Mouse (Mus musculus): ENCODE measurements around the gene Dennd4a. TPM values are rescaled to one million over a fixed set of nuclear protein-coding genes. Genes with fewer than 3 reads are reported as not detected.

Dennd4a gene
- polyA plus RNA-seq, 1 experiment from 2014 or later: 10.8 TPM

DNA sequence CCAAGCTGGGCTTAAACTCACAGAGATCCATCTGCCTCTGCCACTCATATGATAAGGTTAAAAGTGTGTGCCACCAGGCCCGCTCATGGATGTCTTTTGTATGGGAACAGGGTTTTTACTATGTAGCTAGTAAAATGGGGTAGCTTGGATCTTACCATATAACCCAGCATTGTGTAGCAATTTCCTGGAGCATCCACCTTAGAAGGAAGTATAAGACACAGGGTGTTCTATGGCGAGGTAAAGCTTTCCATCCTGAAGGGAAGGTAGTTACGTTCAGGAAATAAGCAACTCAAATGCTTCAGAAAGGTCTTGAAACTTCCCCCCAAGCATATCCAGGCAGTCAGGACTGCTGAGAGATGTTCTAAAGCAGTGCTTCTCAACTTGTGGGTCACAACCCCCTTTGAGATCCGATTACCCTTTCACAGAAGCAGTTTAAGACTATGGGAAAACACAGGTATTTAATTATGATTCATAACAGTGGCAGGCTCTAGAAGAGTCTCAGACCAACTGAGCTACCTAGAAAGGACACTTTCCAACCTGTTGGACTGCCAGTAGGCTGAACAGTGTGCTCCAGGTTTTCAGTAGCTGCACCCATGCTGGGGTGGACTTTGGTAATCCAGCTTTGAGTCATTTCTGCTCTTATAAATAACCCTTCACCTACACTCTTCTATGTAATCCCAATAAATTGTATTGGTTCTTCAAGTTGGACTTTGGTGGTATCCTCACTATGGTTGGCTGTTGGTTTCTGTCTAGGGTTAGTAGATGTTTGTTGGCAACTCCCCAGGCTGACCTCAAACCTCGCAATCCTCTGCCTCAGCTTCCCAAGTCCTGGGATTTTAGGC is 7.5 kb upstream of the Dennd4a start:
- no peak overlapping the region for H3K27ac ChIP-seq (ENCODE audit: low read depth, low read length)
- no peak overlapping the region for H3K4me2 ChIP-seq (ENCODE audit: low read depth)
- no peak overlapping the region for H3K4me3 ChIP-seq (ENCODE audit: low read depth, low read length)
- H3K9me3 ChIP-seq (ENCODE audit: control insufficient read depth, low read length): no peaks in the 10 kb centered on the region
- H3K4me1 ChIP-seq (ENCODE audit: control insufficient read depth, insufficient read depth, low read length): no peaks in the 10 kb centered on the region
- no peaks in the 10 kb centered on the region for H3K36me3 ChIP-seq (ENCODE audit: control insufficient read depth, insufficient read depth, low read length)
- ATAC-seq (ENCODE audit: insufficient read depth, low FRiP score, low TSS enrichment) (no peak), DNase-seq (ENCODE audit: low spot score) (no peak)
- 88% methylated on average over 5 of the region's 5 CpGs for WGBS
- no peak overlapping the region for H3K9ac ChIP-seq (ENCODE audit: low read length)
- H3K27me3 ChIP-seq (ENCODE audit: control insufficient read depth, insufficient read depth, low read length): no peaks in the 10 kb centered on the region

DNA sequence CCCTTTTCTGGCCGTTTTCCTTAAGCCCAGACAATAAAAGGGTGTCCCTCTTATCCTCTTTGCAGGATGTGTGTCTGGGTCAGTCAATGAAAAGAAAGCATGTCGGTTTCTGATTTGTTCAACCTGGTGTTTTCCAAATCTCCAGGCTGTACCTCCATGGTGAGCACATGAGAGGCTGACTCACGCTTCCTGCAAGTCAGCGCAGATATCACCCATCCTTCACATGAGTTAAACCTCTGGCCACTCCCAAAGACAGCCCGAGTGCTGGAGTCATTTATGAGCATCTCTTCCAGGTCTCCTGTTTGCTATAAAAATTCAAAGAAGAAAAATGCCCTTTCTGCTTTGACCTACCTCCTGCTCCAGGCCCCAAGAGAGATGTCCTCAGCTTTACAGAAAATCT is 5.3 kb upstream of the Dennd4a start:
- no peak for ATAC-seq (ENCODE audit: insufficient read depth, low FRiP score, low TSS enrichment)
- no peak overlapping the region for H3K27ac ChIP-seq (ENCODE audit: low read depth, low read length)

DNA sequence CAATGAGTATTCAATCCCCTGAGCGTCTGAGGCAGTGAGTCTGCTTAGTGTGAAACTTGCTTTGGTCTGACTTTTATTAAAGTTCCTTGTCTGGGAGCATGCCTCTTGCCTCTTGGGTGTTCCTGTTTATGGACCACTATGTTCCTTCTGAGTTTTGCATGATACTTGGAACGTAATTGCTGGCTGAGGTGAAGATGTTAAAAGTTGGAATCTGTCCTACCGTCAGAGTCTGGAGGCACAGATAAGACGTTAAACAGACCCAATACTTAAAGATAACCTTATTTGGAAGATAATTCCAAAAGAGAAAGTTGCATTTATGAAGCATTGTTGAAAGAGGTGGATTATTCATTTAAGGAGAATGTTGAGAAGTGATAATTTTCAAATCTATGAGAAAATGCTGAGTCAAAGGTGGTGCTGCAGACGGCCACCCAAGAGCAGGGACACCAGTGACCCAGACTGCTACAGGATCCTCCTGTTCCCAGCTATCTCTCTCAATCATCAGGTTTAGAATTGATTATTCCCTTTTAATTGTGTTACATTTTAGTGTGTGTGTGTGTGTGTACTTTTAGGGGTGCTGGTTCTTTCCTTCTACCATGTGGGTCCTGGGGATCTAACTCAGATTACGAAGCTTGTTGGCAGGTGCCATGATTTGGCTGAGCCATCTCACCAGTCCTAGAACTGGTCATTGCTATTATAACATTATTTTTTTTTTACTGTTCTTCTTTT is 4.6 kb upstream of the Dennd4a start:
- ATAC-seq (ENCODE audit: insufficient read depth, low FRiP score, low TSS enrichment): no peak
- WGBS: 82% methylated on average over 6 of the region's 6 CpGs
- Histone ChIP-seq H3K4me2 (ENCODE audit: low read depth) (no peak overlapping the region), H3K9ac (ENCODE audit: low read length) (no peak overlapping the region), H3K9me3 (ENCODE audit: control insufficient read depth, low read length) (no peaks in the 10 kb centered on the region), H3K27ac (ENCODE audit: low read depth, low read length) (no peak overlapping the region), H3K27me3 (ENCODE audit: control insufficient read depth, insufficient read depth, low read length) (no peaks in the 10 kb centered on the region), H3K36me3 (ENCODE audit: control insufficient read depth, insufficient read depth, low read length) (no peaks in the 10 kb centered on the region), H3K4me3 (ENCODE audit: low read depth, low read length) (no peak overlapping the region), H3K4me1 (ENCODE audit: control insufficient read depth, insufficient read depth, low read length) (no peaks in the 10 kb centered on the region)
- DNase-seq (ENCODE audit: low spot score): no peak

More for the DNA sequence above, 5.3 kb upstream of the Dennd4a start:
- no peaks in the 10 kb centered on the region for H3K36me3 ChIP-seq (ENCODE audit: control insufficient read depth, insufficient read depth, low read length)
- no peak overlapping the region for H3K4me3 ChIP-seq (ENCODE audit: low read depth, low read length)
- H3K4me1 ChIP-seq (ENCODE audit: control insufficient read depth, insufficient read depth, low read length): no peaks in the 10 kb centered on the region
- 70% methylated on average over 5 of the region's 5 CpGs for WGBS
- no peak for DNase-seq (ENCODE audit: low spot score)
- no peak overlapping the region for H3K4me2 ChIP-seq (ENCODE audit: low read depth)
- no peak overlapping the region for H3K9ac ChIP-seq (ENCODE audit: low read length)
- no peaks in the 10 kb centered on the region for H3K27me3 ChIP-seq (ENCODE audit: control insufficient read depth, insufficient read depth, low read length)
- no peaks in the 10 kb centered on the region for H3K9me3 ChIP-seq (ENCODE audit: control insufficient read depth, low read length)

DNA sequence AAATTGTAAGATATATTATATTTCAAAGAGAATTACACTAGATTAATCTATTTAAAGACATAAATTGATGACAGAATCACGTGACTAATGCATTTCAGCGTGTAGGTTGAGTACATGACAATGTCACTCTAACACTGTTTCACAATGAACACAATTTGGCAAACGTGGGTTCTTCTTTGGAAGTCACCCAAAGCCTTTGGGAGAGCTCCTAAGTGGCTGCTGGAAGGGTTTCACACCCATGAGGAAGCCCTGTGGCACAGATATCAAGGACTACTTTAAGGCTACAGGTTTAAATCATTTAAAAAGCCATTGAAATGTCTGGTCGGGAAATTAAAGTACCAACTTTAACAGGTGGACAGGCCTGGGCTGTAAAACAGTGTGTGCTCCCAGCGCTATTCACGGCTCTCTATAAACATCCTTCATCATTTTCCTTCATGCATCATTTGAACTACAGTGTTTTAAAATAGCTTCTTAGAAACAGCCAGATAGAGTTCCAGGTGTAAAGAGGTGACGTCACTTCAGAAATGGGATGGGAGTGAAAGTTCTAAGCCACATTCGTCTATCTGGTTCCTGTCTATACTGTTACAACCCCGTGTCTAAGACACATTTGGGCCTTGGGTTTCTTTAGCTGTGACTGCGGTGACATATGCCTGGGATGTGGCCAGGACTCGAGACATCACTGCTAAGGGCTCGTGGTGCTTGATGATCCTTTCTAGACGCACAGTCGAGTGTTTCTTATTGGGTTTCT is 3.9 kb upstream of the Dennd4a start:
- Histone ChIP-seq H3K9ac (ENCODE audit: low read length) (no peak overlapping the region), H3K36me3 (ENCODE audit: control insufficient read depth, insufficient read depth, low read length) (no peaks in the 10 kb centered on the region), H3K9me3 (ENCODE audit: control insufficient read depth, low read length) (no peaks in the 10 kb centered on the region), H3K27me3 (ENCODE audit: control insufficient read depth, insufficient read depth, low read length) (no peaks in the 10 kb centered on the region), H3K4me1 (ENCODE audit: control insufficient read depth, insufficient read depth, low read length) (peaks cover 2% of the 10 kb centered on the region; the same call in 1 of the 2 replicates), H3K27ac (ENCODE audit: low read depth, low read length) (no peak overlapping the region), H3K4me2 (ENCODE audit: low read depth) (no peak overlapping the region), H3K4me3 (ENCODE audit: low read depth, low read length) (no peak overlapping the region)
- ATAC-seq (ENCODE audit: insufficient read depth, low FRiP score, low TSS enrichment) (no peak), DNase-seq (ENCODE audit: low spot score) (no peak)
- 83% methylated on average over 14 of the region's 14 CpGs for WGBS

DNA sequence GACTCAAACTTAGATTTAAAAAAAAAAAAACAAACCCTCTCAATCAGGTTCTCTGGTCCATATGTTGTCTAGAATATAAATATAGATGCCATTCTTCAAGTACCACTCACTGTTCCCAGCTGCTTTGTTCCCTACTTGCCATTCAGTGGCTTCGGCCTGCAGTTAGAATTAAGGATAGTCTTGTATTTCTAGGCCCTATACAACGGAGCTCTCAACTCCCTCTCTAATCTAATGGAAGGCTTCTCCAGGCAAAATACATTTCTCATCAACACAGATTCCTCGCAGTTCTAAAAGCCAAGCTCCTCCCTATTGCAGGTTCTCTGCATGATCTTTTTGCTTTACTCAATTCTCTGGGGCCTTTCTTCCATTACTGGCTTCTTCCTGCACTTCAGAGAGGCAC is 1.3 kb upstream of the Dennd4a start:
- DNase-seq (ENCODE audit: low spot score) (no peak), ATAC-seq (ENCODE audit: insufficient read depth, low FRiP score, low TSS enrichment) (no peak)
- no peaks in the 10 kb centered on the region for H3K36me3 ChIP-seq (ENCODE audit: control insufficient read depth, insufficient read depth, low read length)
- H3K9ac ChIP-seq (ENCODE audit: low read length): no peak overlapping the region
- H3K4me3 ChIP-seq (ENCODE audit: low read depth, low read length): no peak overlapping the region
- H3K4me1 ChIP-seq (ENCODE audit: control insufficient read depth, insufficient read depth, low read length): peaks cover 5% of the 10 kb centered on the region; the same call in 1 of the 2 replicates
- H3K9me3 ChIP-seq (ENCODE audit: control insufficient read depth, low read length): no peaks in the 10 kb centered on the region
- H3K27ac ChIP-seq (ENCODE audit: low read depth, low read length): no peak overlapping the region
- WGBS: 83% methylated on average over 3 of the region's 3 CpGs
- no peak overlapping the region for H3K4me2 ChIP-seq (ENCODE audit: low read depth)
- H3K27me3 ChIP-seq (ENCODE audit: control insufficient read depth, insufficient read depth, low read length): no peaks in the 10 kb centered on the region

DNA sequence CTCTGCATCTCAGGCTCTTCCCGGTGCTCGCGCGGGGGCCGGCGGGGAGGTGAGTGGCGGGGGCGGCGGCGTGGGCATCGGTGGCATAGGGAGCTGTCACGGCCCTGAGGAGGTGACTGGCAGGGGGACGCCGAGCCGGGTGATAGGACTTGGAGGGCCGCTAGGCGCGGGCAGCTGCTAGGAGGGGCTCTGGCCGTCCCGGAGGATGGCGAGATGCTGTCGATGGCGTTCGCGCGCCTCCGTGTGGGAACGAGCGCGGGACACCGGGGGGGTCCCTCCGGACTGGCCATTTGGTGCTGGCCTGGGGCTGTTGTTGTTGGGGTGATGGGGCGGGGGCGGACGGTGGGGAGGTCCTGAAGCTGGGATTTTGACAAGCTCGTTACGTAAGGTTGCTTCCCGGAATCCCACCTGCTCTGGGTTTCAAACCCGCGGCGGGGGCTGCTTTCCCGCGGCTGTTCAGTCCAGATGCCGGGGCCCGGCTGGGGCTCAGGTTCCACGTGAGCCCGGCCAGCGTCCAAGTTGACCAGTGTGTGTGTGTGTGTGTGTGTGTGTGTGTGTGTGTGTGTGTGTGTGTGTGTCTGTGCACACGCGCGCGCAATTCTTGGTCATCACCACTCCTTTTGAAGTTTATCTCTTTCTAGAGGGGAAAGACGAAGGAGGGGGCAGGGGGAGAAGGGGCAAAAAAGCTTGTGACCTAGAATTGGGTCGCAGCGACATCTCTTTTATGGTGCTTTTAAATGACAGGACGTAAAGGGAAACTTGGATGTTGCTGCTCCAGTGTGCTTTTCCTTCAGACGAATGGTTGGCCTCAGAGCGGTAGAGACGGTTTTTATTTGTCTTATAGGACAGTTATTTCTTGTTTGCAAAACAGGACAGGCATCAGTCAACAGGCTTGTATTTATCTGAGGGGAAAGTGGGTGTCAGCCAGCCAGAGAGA is 666 bp downstream of the Dennd4a start:
- peak; percentile 61 for DNase-seq (ENCODE audit: low spot score)
- H3K27ac ChIP-seq (ENCODE audit: low read depth, low read length): peak overlapping the region; percentile 95
- peaks cover 5% of the 10 kb centered on the region; the same call in 1 of the 2 replicates for H3K4me1 ChIP-seq (ENCODE audit: control insufficient read depth, insufficient read depth, low read length)
- ATAC-seq (ENCODE audit: insufficient read depth, low FRiP score, low TSS enrichment): peak; percentile 81
- H3K4me3 ChIP-seq (ENCODE audit: low read depth, low read length): peak overlapping the region; percentile 90
- H3K36me3 ChIP-seq (ENCODE audit: control insufficient read depth, insufficient read depth, low read length): no peaks in the 10 kb centered on the region
- H3K4me2 ChIP-seq (ENCODE audit: low read depth): peak overlapping the region; percentile 65
- WGBS: under 1% methylated on average over 57 of the region's 59 CpGs
- H3K27me3 ChIP-seq (ENCODE audit: control insufficient read depth, insufficient read depth, low read length): no peaks in the 10 kb centered on the region
- peak overlapping the region; percentile 76 for H3K9ac ChIP-seq (ENCODE audit: low read length)
- no peaks in the 10 kb centered on the region for H3K9me3 ChIP-seq (ENCODE audit: control insufficient read depth, low read length)

DNA sequence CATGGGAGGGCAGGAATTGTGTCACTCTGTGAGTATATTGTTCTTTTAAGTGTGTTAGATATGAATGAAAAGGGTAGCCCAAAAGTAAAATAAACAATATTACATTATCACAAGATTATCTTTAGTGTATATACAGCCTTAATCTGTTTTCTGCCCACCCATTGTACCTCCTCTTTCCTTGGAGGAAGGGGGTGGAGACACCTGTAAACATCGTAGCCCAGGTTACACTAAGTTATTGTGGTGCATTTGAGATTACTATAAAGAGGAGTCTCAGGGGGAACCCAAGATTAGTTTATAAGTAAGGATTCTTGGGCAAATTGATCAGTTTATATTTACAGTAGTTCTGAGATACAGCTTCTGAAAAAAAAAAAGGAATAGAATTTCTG is 1.3 kb downstream of the Dennd4a start:
- Histone ChIP-seq H3K36me3 (ENCODE audit: control insufficient read depth, insufficient read depth, low read length) (no peaks in the 10 kb centered on the region), H3K4me2 (ENCODE audit: low read depth) (peak overlapping the region; percentile 65), H3K27me3 (ENCODE audit: control insufficient read depth, insufficient read depth, low read length) (no peaks in the 10 kb centered on the region), H3K9ac (ENCODE audit: low read length) (no peak overlapping the region), H3K4me3 (ENCODE audit: low read depth, low read length) (no peak overlapping the region), H3K9me3 (ENCODE audit: control insufficient read depth, low read length) (no peaks in the 10 kb centered on the region), H3K27ac (ENCODE audit: low read depth, low read length) (no peak overlapping the region), H3K4me1 (ENCODE audit: control insufficient read depth, insufficient read depth, low read length) (peaks cover 5% of the 10 kb centered on the region; the same call in 1 of the 2 replicates)
- DNase-seq (ENCODE audit: low spot score): no peak
- WGBS: 39% methylated on average over 1 of the region's 1 CpGs
- ATAC-seq (ENCODE audit: insufficient read depth, low FRiP score, low TSS enrichment): no peak

DNA sequence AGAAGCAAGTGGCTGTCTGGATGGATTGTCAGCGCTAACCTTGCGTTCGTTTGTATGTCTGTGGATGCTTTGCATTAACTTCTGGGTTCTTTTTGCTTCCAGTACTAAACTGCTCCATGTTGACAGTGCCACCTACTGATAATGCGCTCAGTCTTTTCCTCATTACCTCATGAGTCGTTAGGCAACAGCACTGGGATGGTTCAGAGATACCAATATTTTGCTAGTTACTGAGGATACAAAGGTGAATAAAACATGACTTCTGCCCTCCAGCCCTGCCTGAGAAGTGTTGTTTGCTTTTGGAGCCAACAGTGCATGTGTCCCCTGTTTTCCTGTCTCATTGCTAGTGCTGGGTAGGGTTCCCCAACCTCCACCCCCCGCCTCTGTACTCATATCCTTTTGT is 3.1 kb downstream of the Dennd4a start:
- Histone ChIP-seq H3K9ac (ENCODE audit: low read length) (no peak overlapping the region), H3K36me3 (ENCODE audit: control insufficient read depth, insufficient read depth, low read length) (no peaks in the 10 kb centered on the region), H3K9me3 (ENCODE audit: control insufficient read depth, low read length) (no peaks in the 10 kb centered on the region), H3K27ac (ENCODE audit: low read depth, low read length) (no peak overlapping the region), H3K4me1 (ENCODE audit: control insufficient read depth, insufficient read depth, low read length) (peaks cover 5% of the 10 kb centered on the region; the same call in 1 of the 2 replicates), H3K4me3 (ENCODE audit: low read depth, low read length) (no peak overlapping the region), H3K4me2 (ENCODE audit: low read depth) (no peak overlapping the region), H3K27me3 (ENCODE audit: control insufficient read depth, insufficient read depth, low read length) (no peaks in the 10 kb centered on the region)
- WGBS: 89% methylated on average over 6 of the region's 6 CpGs
- ATAC-seq (ENCODE audit: insufficient read depth, low FRiP score, low TSS enrichment) (no peak), DNase-seq (ENCODE audit: low spot score) (no peak)
